Mouse (Mus musculus) stomach, postnatal 0 days (tissue): Measurements from ENCODE around the gene Mta2.

Experiments used
- CTCF ChIP-seq: IDR thresholded peaks from 2 replicates; pipeline ENCODE4 v1.5.1; 2016; ENCODE audit warnings: antibody characterized with exemption, low read depth, mild to moderate bottlenecking, moderate library complexity
- EP300 ChIP-seq: optimal IDR thresholded peaks from 2 replicates; pipeline ENCODE3; 2016; ENCODE audit warnings: antibody characterized with exemption

GRCm38 (mm10) chr19:8953135-8954039 is 11.7 kb downstream of the Mta2 start, which contains the start of gene Tut1:
- TF ChIP-seq CTCF (peak; percentile 25; the same call in 1 of the 2 replicates), EP300 (no peak)
